Mouse (Mus musculus): ENCODE results near the gene Map4k4. TPM values are rescaled to one million over a fixed set of nuclear protein-coding genes. Genes with fewer than 3 reads are reported as not detected.

Gene Map4k4
- total and polyA plus RNA-seq, 3 experiments = 0.04 to 0.21 TPM; not detected in 1

- Histone ChIP-seq H3K36me3 (ENCODE audit: control insufficient read depth in 1 of 2, insufficient read depth in 2 of 2, low read length in 2 of 2) (no peaks in the 10 kb centered on the region), H3K4me1 (ENCODE audit: control insufficient read depth in 1 of 2, insufficient read depth in 2 of 2, low read length in 2 of 2) (no peaks in the 10 kb centered on the region), H3K4me3 (ENCODE audit: control insufficient read depth in 1 of 2, insufficient read depth in 1 of 2, low read depth in 2 of 2, low read length in 2 of 2) (no peak overlapping the region), H3K27ac (ENCODE audit: control insufficient read depth, low read depth, low read length) (no peak overlapping the region), H3K79me2 (ENCODE audit: control insufficient read depth, insufficient read depth, low read length, poor library complexity) (no peaks in the 10 kb centered on the region), H3K27me3 (ENCODE audit: control insufficient read depth in 1 of 2, insufficient read depth in 2 of 2, low read length in 2 of 2) (no peaks in the 10 kb centered on the region), H3K9ac (ENCODE audit: control insufficient read depth, low read depth, low read length, poor library complexity, severe bottlenecking) (no peak overlapping the region), H3K9me3 (replicated peaks; ENCODE audit: insufficient read depth, low read length) (no peaks in the 10 kb centered on the region)
- DNase-seq (ENCODE audit: low read depth, low spot score) = no peak
- TF ChIP-seq HCFC1 (IDR thresholded peaks at IDR 0.05; ENCODE audit: low read depth, low read length) = no peak
- TF ChIP-seq TCF12 (IDR thresholded peaks at IDR 0.05; ENCODE audit: low read depth, low read length) = no peak
These were observed 162.7 kb downstream of the Map4k4 start for GRCm38 (mm10) chr1:40063409-40063808.

GRCm38 (mm10) chr1:40064508-40064907 lies 163.8 kb downstream of the Map4k4 start:
- TF ChIP-seq EP300 (IDR thresholded peaks at IDR 0.05; ENCODE audit: low read depth in 1 of 2, low read length in 2 of 2) = no peak
- TF ChIP-seq UBTF (IDR thresholded peaks at IDR 0.05; ENCODE audit: borderline replicate concordance, insufficient read depth, low read depth, low read length) = no peak
- TF ChIP-seq ZMIZ1 (IDR thresholded peaks at IDR 0.05; ENCODE audit: low read depth, low read length) = no peak
- no peak for TF ChIP-seq NELFE (IDR thresholded peaks at IDR 0.05; ENCODE audit: low read depth, low read length)
- TF ChIP-seq HCFC1 (IDR thresholded peaks at IDR 0.05; ENCODE audit: low read depth, low read length) = no peak

GRCm38 (mm10) chr1:40072558-40072957 lies 171.8 kb downstream of the Map4k4 start:
- Histone ChIP-seq H3K36me3 (ENCODE audit: control insufficient read depth in 1 of 2, insufficient read depth in 2 of 2, low read length in 2 of 2) (no peaks in the 10 kb centered on the region), H3K79me2 (ENCODE audit: control insufficient read depth, insufficient read depth, low read length, poor library complexity) (no peaks in the 10 kb centered on the region)
- TF ChIP-seq ZNF384 (IDR thresholded peaks at IDR 0.05; ENCODE audit: low read depth, low read length) (no peak), MYC (IDR thresholded peaks at IDR 0.05; ENCODE audit: low read depth, low read length) (no peak), USF1 (IDR thresholded peaks at IDR 0.05; ENCODE audit: low read depth, low read length) (no peak)

More at GRCm38 (mm10) chr1:40064508-40064907, 163.8 kb downstream of the Map4k4 start:
- DNase-seq (ENCODE audit: low read depth, low spot score) = no peak
- no peak overlapping the region for H3K4me3 ChIP-seq (ENCODE audit: control insufficient read depth in 1 of 2, insufficient read depth in 1 of 2, low read depth in 2 of 2, low read length in 2 of 2)
- no peak overlapping the region for H3K27ac ChIP-seq (ENCODE audit: control insufficient read depth, low read depth, low read length)
- no peaks in the 10 kb centered on the region for H3K27me3 ChIP-seq (ENCODE audit: control insufficient read depth in 1 of 2, insufficient read depth in 2 of 2, low read length in 2 of 2)
- H3K79me2 ChIP-seq (ENCODE audit: control insufficient read depth, insufficient read depth, low read length, poor library complexity) = no peaks in the 10 kb centered on the region
- no peak overlapping the region for H3K9ac ChIP-seq (ENCODE audit: control insufficient read depth, low read depth, low read length, poor library complexity, severe bottlenecking)
- no peaks in the 10 kb centered on the region for H3K9me3 ChIP-seq (replicated peaks; ENCODE audit: insufficient read depth, low read length)
- H3K36me3 ChIP-seq (ENCODE audit: control insufficient read depth in 1 of 2, insufficient read depth in 2 of 2, low read length in 2 of 2) = no peaks in the 10 kb centered on the region
- no peaks in the 10 kb centered on the region for H3K4me1 ChIP-seq (ENCODE audit: control insufficient read depth in 1 of 2, insufficient read depth in 2 of 2, low read length in 2 of 2)

More at GRCm38 (mm10) chr1:40072558-40072957, 171.8 kb downstream of the Map4k4 start:
- no peaks in the 10 kb centered on the region for H3K9me3 ChIP-seq (replicated peaks; ENCODE audit: insufficient read depth, low read length)
- no peak overlapping the region for H3K9ac ChIP-seq (ENCODE audit: control insufficient read depth, low read depth, low read length, poor library complexity, severe bottlenecking)
- H3K4me3 ChIP-seq (ENCODE audit: control insufficient read depth in 1 of 2, insufficient read depth in 1 of 2, low read depth in 2 of 2, low read length in 2 of 2) = no peak overlapping the region
- H3K27ac ChIP-seq (ENCODE audit: control insufficient read depth, low read depth, low read length) = no peak overlapping the region
- no peak for DNase-seq (ENCODE audit: low read depth, low spot score)
- H3K4me1 ChIP-seq (ENCODE audit: control insufficient read depth in 1 of 2, insufficient read depth in 2 of 2, low read length in 2 of 2) = no peaks in the 10 kb centered on the region
- H3K27me3 ChIP-seq (ENCODE audit: control insufficient read depth in 1 of 2, insufficient read depth in 2 of 2, low read length in 2 of 2) = no peaks in the 10 kb centered on the region

Measured in MEL (cell line).